Mouse (Mus musculus) liver, adult 2 months (tissue): ENCODE measurements around the gene Bclaf3.

ENCODE experiments used
- CTCF ChIP-seq: fragments of 200-500 bp; IDR thresholded peaks from 2 replicates; pipeline ENCODE4 v1.5.1; 2011; ENCODE audit warnings: low read depth, low read length, control low read depth
- POLR2A ChIP-seq: fragments of 200-500 bp; IDR thresholded peaks from 2 replicates; pipeline ENCODE4 v1.6.1; 2011; ENCODE audit warnings: low read length, control low read depth; ENCODE audit not compliant: insufficient read depth; ENCODE audit errors: extremely low read depth

DNA sequence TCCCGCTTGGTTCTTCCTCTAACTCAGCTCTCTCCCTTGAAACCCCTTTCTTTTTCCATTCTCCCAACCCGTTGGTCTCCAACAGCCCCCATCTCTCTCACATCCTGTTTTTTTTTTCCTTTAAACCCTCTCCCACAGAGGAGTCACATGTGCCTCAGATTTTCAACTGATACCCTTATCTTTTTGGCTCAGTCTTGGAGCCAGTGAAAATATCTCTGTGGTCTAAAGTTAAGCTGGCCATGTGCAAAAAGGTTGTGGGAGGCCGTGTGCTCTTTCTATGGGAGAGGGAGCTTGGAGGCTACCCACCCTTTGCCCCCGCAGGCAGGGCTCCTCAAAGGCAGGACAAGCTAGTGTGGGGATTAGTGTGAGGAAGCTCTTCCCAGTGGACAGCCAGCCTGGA, 113.5 kb downstream of the Bclaf3 start:
- TF ChIP-seq POLR2A (no peak), CTCF (no peak)
